Mouse (Mus musculus) myocyte (in vitro differentiated cells): ENCODE measurements around the gene Macc1. TPM values are rescaled to one million over a fixed set of nuclear protein-coding genes. Genes with fewer than 3 reads are reported as not detected.
A peak's percentile ranks its signal among the peaks of the same experiment; 100 is the strongest.

Source experiments
- H3K27me3 ChIP-seq: one replicate; pipeline ENCODE4 v1.6.1; 2011; ENCODE audit not compliant: control insufficient read depth, insufficient read depth, insufficient read length
- H3K36me3 ChIP-seq: one replicate; pipeline ENCODE4 v1.6.1; 2011; ENCODE audit not compliant: control insufficient read depth, insufficient read depth
- H3K4me2 ChIP-seq: one replicate; pipeline ENCODE4 v1.6.1; 2011; ENCODE audit warnings: low read depth, control low read depth
- H3K4me3 ChIP-seq: one replicate; pipeline ENCODE4 v1.5.1; 2011; ENCODE audit warnings: mild to moderate bottlenecking, control low read depth, moderate library complexity
- H3K79me2 ChIP-seq: one replicate; pipeline ENCODE4 v1.6.1; 2011; ENCODE audit not compliant: control insufficient read depth, insufficient read depth
- H3ac ChIP-seq: one replicate; pipeline ENCODE4 v1.6.1; 2011; ENCODE audit not compliant: control insufficient read depth, insufficient read length
- CEBPB ChIP-seq: IDR thresholded peaks from 2 replicates; pipeline ENCODE4 v1.6.1; 2011; ENCODE audit warnings: mild to moderate bottlenecking, moderate library complexity; ENCODE audit not compliant: poor library complexity, insufficient read depth, severe bottlenecking
- E2F4 ChIP-seq: IDR thresholded peaks from one replicate; pipeline ENCODE4 v1.6.1; 2011; ENCODE audit warnings: mild to moderate bottlenecking, control low read depth, moderate library complexity; ENCODE audit not compliant: insufficient read depth
- MAX ChIP-seq: IDR thresholded peaks from one replicate; pipeline ENCODE4 v1.6.1; 2011; ENCODE audit warnings: low read depth, mild to moderate bottlenecking, control low read depth
- MYOD1 ChIP-seq, 3 experiments: IDR thresholded peaks; one replicate each; pipeline ENCODE4 v1.6.1; 2011; ENCODE audit warnings: control low read depth in 2 of 3, low read depth in 2 of 3, mild to moderate bottlenecking in 2 of 3, moderate library complexity in 1 of 3; ENCODE audit not compliant: insufficient read length in 2 of 3, control insufficient read depth in 1 of 3
- MYOG ChIP-seq, 3 experiments: IDR thresholded peaks; one replicate each; pipeline ENCODE4 v1.6.1; 2011; ENCODE audit warnings: control low read depth in 2 of 3, low read depth in 2 of 3, mild to moderate bottlenecking in 2 of 3; ENCODE audit not compliant: insufficient read length in 2 of 3, control insufficient read depth in 1 of 3, insufficient read depth in 1 of 3
- POLR2A ChIP-seq: IDR thresholded peaks from one replicate; pipeline ENCODE4 v1.6.1; 2011; ENCODE audit warnings: low read depth, mild to moderate bottlenecking, control low read depth, moderate library complexity; ENCODE audit not compliant: insufficient read length
- POLR2AphosphoS2 ChIP-seq: IDR thresholded peaks from one replicate; pipeline ENCODE4 v1.6.1; 2011; ENCODE audit warnings: low read depth, control low read depth; ENCODE audit not compliant: insufficient read length
- REST ChIP-seq: IDR thresholded peaks from one replicate; pipeline ENCODE4 v1.6.1; 2011; ENCODE audit warnings: mild to moderate bottlenecking, control low read depth, moderate library complexity; ENCODE audit not compliant: insufficient read depth, insufficient read length
- SRF ChIP-seq: IDR thresholded peaks from one replicate; pipeline ENCODE4 v1.6.1; 2011; ENCODE audit warnings: low read depth; ENCODE audit not compliant: control insufficient read depth, insufficient read length
- TCF12 ChIP-seq: IDR thresholded peaks from one replicate; pipeline ENCODE4 v1.6.1; 2011; ENCODE audit warnings: mild to moderate bottlenecking, control low read depth; ENCODE audit not compliant: poor library complexity, insufficient read depth, severe bottlenecking
- TCF3 ChIP-seq: IDR thresholded peaks from one replicate; pipeline ENCODE4 v1.6.1; 2011; ENCODE audit warnings: low read depth, control low read depth; ENCODE audit not compliant: insufficient read length
- USF1 ChIP-seq: IDR thresholded peaks from one replicate; pipeline ENCODE4 v1.6.1; 2011; ENCODE audit warnings: low read depth, mild to moderate bottlenecking, control low read depth, moderate library complexity
- polyA plus RNA-seq: library from polyadenylated mRNA; unstranded; fragments of >200 nt; fragmentation: generic; extraction: Trizol; gene quantifications from one replicate; pipeline ENCODE4 v1.2.1, GENCODE M21; 2012; ENCODE audit warnings: missing spikeins

Macc1 gene
- polyA plus RNA-seq, 1 experiment = 0.38 TPM

DNA sequence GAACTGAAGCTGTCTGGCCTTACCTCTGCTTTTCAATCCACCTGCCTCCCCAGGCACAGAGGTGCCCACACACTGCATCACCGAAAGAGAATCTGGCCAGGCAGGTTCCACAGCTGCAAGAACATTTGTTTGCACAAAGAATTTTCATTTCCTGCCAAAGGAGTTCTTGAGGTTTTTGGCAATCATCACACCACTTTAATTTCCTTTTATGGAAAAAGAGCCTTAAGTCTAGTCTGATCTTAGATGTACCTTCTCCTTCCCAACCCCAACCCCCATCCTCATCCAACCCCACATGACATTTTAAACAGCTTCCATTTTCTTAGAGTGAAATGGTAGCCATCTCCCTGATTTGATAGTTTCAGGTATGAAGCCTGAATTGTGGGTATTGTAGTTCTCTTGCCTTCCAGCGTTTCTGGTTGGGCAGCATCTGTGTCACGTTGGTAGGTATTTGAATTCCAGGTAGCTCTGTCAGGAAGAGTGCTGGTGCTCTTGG lies 76.2 kb downstream of the Macc1 start:
- no peak for TF ChIP-seq POLR2AphosphoS2
- TF ChIP-seq MYOG (IDR thresholded peaks at IDR 0.05; ENCODE audit: control insufficient read depth in 1 of 3, insufficient read depth in 1 of 3, insufficient read length in 2 of 3, low read depth in 2 of 3) = peak in 2 of 3 experiments; percentile 30 to 77
- TF ChIP-seq REST = no peak
- TF ChIP-seq TCF3 = no peak
- peak; percentile 75 for TF ChIP-seq SRF
- peak; percentile 42 for TF ChIP-seq TCF12
- no peak for TF ChIP-seq CEBPB
- TF ChIP-seq MYOD1 (IDR thresholded peaks at IDR 0.05; ENCODE audit: control insufficient read depth in 1 of 3, insufficient read length in 2 of 3, low read depth in 2 of 3) = peak in 2 of 3 experiments; percentile 76 to 85
- Histone ChIP-seq H3K27me3 (no peaks in the 10 kb centered on the region), H3ac (no peak overlapping the region), H3K36me3 (no peaks in the 10 kb centered on the region), H3K4me3 (no peak overlapping the region), H3K4me2 (peak overlapping the region; percentile 28), H3K79me2 (no peaks in the 10 kb centered on the region)

DNA sequence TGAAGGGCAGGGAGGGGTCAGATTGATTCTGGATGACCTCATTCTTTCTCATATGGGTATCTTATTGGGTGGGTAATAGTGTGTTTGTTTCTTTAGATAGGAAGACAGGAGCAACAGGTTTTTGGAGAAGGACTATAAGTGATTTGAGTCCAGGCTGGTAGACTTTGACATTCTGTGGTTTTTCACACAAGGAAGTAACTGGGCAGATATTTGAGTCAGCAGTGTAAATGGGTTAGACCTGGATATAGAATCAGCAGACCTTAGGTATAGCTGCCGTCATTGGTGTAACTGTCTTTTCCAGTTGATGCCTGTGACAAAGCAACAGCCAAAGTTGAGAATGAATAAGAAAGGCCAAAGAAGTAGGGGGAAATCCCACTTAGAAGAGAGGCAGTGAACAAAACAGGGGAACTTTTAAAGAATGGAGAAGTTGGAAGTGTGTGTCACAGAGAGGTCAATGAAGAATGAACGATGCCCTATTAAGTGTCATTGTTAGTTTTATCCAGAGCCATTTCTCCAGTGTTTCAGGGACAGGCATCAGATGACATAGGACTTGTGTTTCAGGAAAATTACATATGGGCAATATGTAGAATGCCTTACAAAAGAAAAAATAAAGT lies 84.1 kb downstream of the Macc1 start:
- no peak overlapping the region for H3ac ChIP-seq
- no peaks in the 10 kb centered on the region for H3K27me3 ChIP-seq
- H3K4me3 ChIP-seq = no peak overlapping the region
- TF ChIP-seq TCF3 (no peak), E2F4 (no peak)
- no peaks in the 10 kb centered on the region for H3K36me3 ChIP-seq
- H3K4me2 ChIP-seq = no peak overlapping the region
- H3K79me2 ChIP-seq = no peaks in the 10 kb centered on the region

DNA sequence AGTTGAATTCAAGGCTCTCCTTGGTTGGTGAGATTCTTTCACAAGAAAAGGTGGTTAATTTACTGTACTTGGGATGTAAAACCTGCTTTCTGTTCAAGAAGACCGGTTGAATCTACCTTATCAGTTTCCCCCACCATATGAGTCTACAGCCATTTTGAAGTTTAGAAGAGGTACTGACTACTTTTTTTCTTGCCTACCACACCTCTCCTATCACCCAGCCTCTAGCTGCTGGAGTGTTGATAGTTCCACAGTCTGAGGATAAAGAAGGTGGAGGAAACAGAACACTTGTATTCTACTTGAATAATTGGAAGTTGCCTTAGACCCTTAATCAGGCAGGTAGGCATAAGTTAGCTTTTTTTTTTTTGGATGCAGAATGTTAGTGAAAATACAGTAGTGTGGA lies 88.2 kb downstream of the Macc1 start:
- Histone ChIP-seq H3K27me3 (no peaks in the 10 kb centered on the region), H3K79me2 (no peaks in the 10 kb centered on the region), H3ac (no peak overlapping the region), H3K36me3 (no peaks in the 10 kb centered on the region), H3K4me2 (no peak overlapping the region), H3K4me3 (no peak overlapping the region)
- TF ChIP-seq REST (no peak), CEBPB (no peak), TCF3 (no peak), POLR2AphosphoS2 (no peak), MAX (no peak), MYOG (IDR thresholded peaks at IDR 0.05; ENCODE audit: control insufficient read depth in 1 of 3, insufficient read depth in 1 of 3, insufficient read length in 2 of 3, low read depth in 2 of 3) (no peak), SRF (no peak), E2F4 (no peak)

DNA sequence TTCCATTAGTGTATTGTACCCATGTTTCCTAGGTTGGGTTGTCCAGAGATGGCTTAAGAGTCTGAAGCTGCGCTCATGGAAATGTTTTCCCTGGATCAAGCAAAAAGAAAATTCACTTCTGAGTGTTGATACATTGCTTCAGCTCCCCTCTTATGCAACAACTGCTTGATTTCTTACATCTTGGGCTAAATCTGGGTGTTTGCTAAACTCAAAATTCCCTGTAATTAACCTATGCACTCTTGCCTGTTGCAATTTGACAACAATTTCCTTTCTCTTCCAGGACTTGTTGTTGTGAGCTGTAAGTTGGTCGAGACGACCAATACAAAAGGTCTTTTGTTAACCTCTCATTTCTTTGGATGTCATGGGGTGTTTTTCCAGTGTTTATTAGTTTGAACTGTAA lies 88.7 kb downstream of the Macc1 start:
- no peak overlapping the region for H3K4me3 ChIP-seq
- TF ChIP-seq REST (no peak), TCF3 (no peak), MYOG (IDR thresholded peaks at IDR 0.05; ENCODE audit: control insufficient read depth in 1 of 3, insufficient read depth in 1 of 3, insufficient read length in 2 of 3, low read depth in 2 of 3) (no peak), SRF (no peak), USF1 (no peak), CEBPB (no peak), MAX (no peak), E2F4 (no peak), TCF12 (no peak), POLR2A (no peak), MYOD1 (IDR thresholded peaks at IDR 0.05; ENCODE audit: control insufficient read depth in 1 of 3, insufficient read length in 2 of 3, low read depth in 2 of 3) (no peak), POLR2AphosphoS2 (no peak)
- no peaks in the 10 kb centered on the region for H3K79me2 ChIP-seq
- H3ac ChIP-seq = no peak overlapping the region
- H3K27me3 ChIP-seq = no peaks in the 10 kb centered on the region
- H3K36me3 ChIP-seq = no peaks in the 10 kb centered on the region
- no peak overlapping the region for H3K4me2 ChIP-seq

DNA sequence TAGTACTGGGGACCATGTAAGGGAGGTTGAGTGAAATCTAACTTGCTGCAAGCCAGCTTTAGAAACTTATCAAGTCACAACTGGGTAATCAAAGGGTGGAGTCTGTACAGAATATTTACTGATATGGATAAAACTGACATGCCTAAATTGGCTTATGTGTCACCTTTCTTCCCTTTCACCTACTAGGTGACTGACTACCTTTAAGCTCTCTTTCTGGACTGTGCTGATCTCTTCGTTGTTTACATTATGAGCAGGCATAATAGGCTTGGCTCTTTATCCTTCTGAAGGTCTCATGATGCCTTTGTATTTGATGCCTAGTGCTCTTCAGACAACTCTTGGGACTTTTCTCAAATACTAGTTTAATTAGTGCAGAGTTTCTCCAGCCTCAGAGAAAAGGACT lies 90.7 kb downstream of the Macc1 start:
- TF ChIP-seq E2F4 (no peak), MYOD1 (IDR thresholded peaks at IDR 0.05; ENCODE audit: control insufficient read depth in 1 of 3, insufficient read length in 2 of 3, low read depth in 2 of 3) (no peak), MAX (no peak), POLR2A (no peak)
- no peaks in the 10 kb centered on the region for H3K27me3 ChIP-seq
- H3K4me3 ChIP-seq = no peak overlapping the region
- H3ac ChIP-seq = no peak overlapping the region
- H3K4me2 ChIP-seq = no peak overlapping the region
- no peaks in the 10 kb centered on the region for H3K79me2 ChIP-seq
- no peaks in the 10 kb centered on the region for H3K36me3 ChIP-seq
